Comparison of ENCODE assay signal across 23 mouse cellular contexts in genomic region chr10:19067623-19068022, GRCm38 (mm10). TPM values are rescaled to one million over a fixed set of nuclear protein-coding genes. Genes with fewer than 3 reads are reported as not detected.
DNase-seq lines count a peak whose midpoint lies in the region; ATAC-seq and TF ChIP-seq lines count a peak whose summit lies in the region.
"Had no signal": no experiment of that assay in that cellular context is flagged by ENCODE, and none has a peak within 500 bp of the region (broad histone marks: within the 10 kb centered on the region; RNA-seq: fewer than 3 reads in every experiment).

No protein-coding gene starts in this region.

- no peaks in the 10 kb centered on the region for H3K36me3 ChIP-seq in thymus, adult 2 months (ENCODE audit: control insufficient read depth, insufficient read depth, low read length)
- H3K36me3 ChIP-seq in CH12.LX (replicated peaks in 1 of 2; ENCODE audit: control insufficient read depth in 1 of 2, insufficient read depth in 1 of 2, low read length in 1 of 2): no peaks in the 10 kb centered on the region
- no peaks in the 10 kb centered on the region for H3K36me3 ChIP-seq in hindbrain, postnatal 0 days (ENCODE audit: insufficient read depth, low read length)
- H3K36me3 ChIP-seq: embryonic facial prominence, embryonic 13.5 days; embryonic facial prominence, embryonic 15.5 days; forebrain, embryonic 10.5 days; forebrain, embryonic 15.5 days had no signal

- TF ChIP-seq CTCF in thymus, adult 2 months (IDR thresholded peaks at IDR 0.05; ENCODE audit: borderline replicate concordance, control insufficient read depth, extremely low read depth, insufficient read depth, low read length, poor library complexity): no peak
- TF ChIP-seq CTCF in CH12.LX (conservative IDR thresholded peaks at IDR 0.05 in 1 of 2, IDR thresholded peaks at IDR 0.05 in 1 of 2; ENCODE audit: low read depth in 2 of 2, low read length in 2 of 2): no peak
- no peak for TF ChIP-seq CTCF in hindbrain, postnatal 0 days (IDR thresholded peaks at IDR 0.05; ENCODE audit: low read depth)

- no peak for DNase-seq in frontal cortex, postnatal 10 days (ENCODE audit: low spot score in 2 of 2)
- DNase-seq in thymus, adult 2 months: no peak
- DNase-seq in thymus, adult 18-20 months: no peak
- DNase-seq in CH12.LX (ENCODE audit: extremely low read depth): no peak
- peak; percentile 35 for DNase-seq in naive thymus-derived CD4-positive, alpha-beta T cell, adult 2 months (ENCODE audit: low read depth)
- DNase-seq in hindbrain, postnatal 0 days (ENCODE audit: low spot score): no peak
- no peak for DNase-seq in embryo, embryonic 9.5 days (ENCODE audit: extremely low spot score)
- DNase-seq: adrenal gland, adult 2 months; adrenal gland, postnatal 10 days; adrenal gland, postnatal 25 days; cerebellum, adult 11-12 months; cerebellum, adult 2 months; cerebellum, adult 9-10 months; cerebellum, postnatal 10 days; cerebellum, postnatal 25 days; forebrain, postnatal 0 days had no signal

- no peaks in the 10 kb centered on the region for H3K9me3 ChIP-seq in CH12.LX (replicated peaks; ENCODE audit: low read length)
- no peaks in the 10 kb centered on the region for H3K9me3 ChIP-seq in hindbrain, postnatal 0 days (ENCODE audit: low read length)
- H3K9me3 ChIP-seq: embryonic facial prominence, embryonic 13.5 days; embryonic facial prominence, embryonic 15.5 days; forebrain, embryonic 10.5 days; forebrain, embryonic 13.5 days; forebrain, embryonic 15.5 days had no signal

- in situ Hi-C loops in CH12.LX (cut with MboI; ENCODE audit: low pct_ligation_motif_present, low pct_unique_long_range_greater_than_20kb, low sequenced_read_pairs): no loop called here

- ATAC-seq in frontal cortex, adult (ENCODE audit: low TSS enrichment): peak; percentile 91
- no peak for ATAC-seq in hindbrain, postnatal 0 days
- ATAC-seq: forebrain, embryonic 13.5 days; forebrain, embryonic 15.5 days; forebrain, postnatal 0 days had no signal

- dilution Hi-C loops in CH12.LX (cut with MboI; ENCODE audit: extremely low pct_ligation_motif_present, extremely low pct_unique_long_range_greater_than_20kb, low sequenced_read_pairs): no loop called here

- TF ChIP-seq EP300 in CH12.LX (IDR thresholded peaks at IDR 0.05; ENCODE audit: low read length): no peak

- H3K9ac ChIP-seq in CH12.LX (ENCODE audit: insufficient read depth, low read depth): no peak overlapping the region; the same call in 1 of the 2 replicates
- no peak overlapping the region for H3K9ac ChIP-seq in hindbrain, postnatal 0 days (replicated peaks; ENCODE audit: low read length)
- H3K9ac ChIP-seq: embryonic facial prominence, embryonic 13.5 days; embryonic facial prominence, embryonic 15.5 days; forebrain, embryonic 13.5 days; forebrain, embryonic 15.5 days; forebrain, postnatal 0 days had no signal

- no peaks in the 10 kb centered on the region for H3K27me3 ChIP-seq in thymus, adult 2 months (ENCODE audit: control insufficient read depth, insufficient read depth, low read length)
- H3K27me3 ChIP-seq in CH12.LX (replicated peaks): no peaks in the 10 kb centered on the region
- no peaks in the 10 kb centered on the region for H3K27me3 ChIP-seq in hindbrain, postnatal 0 days (ENCODE audit: insufficient read depth, low read length)
- H3K27me3 ChIP-seq: embryonic facial prominence, embryonic 13.5 days; embryonic facial prominence, embryonic 15.5 days; forebrain, embryonic 13.5 days; forebrain, embryonic 15.5 days had no signal

- no peaks in the 10 kb centered on the region for H3K79me2 ChIP-seq in CH12.LX (replicated peaks; ENCODE audit: control insufficient read depth, extremely low read depth, insufficient read depth, poor library complexity, severe bottlenecking)

- peaks cover 15% of the 10 kb centered on the region for H3K4me1 ChIP-seq in thymus, adult 2 months (replicated peaks; ENCODE audit: control insufficient read depth, insufficient read depth, low read length)
- H3K4me1 ChIP-seq in CH12.LX (ENCODE audit: control insufficient read depth in 1 of 2, insufficient read depth in 2 of 2): peaks cover 16 to 51% of the 10 kb centered on the region in 2 experiments
- no peaks in the 10 kb centered on the region for H3K4me1 ChIP-seq in hindbrain, postnatal 0 days (ENCODE audit: insufficient read depth, low read length)
- H3K4me1 ChIP-seq: embryonic facial prominence, embryonic 13.5 days; embryonic facial prominence, embryonic 15.5 days; forebrain, embryonic 10.5 days; forebrain, embryonic 13.5 days; forebrain, embryonic 15.5 days had no signal

- peak overlapping the region; percentile 62; the same call in 1 of the 2 replicates for H3K27ac ChIP-seq in thymus, adult 2 months (ENCODE audit: control insufficient read depth, insufficient read depth, low read length)
- no peak overlapping the region for H3K27ac ChIP-seq in CH12.LX (ENCODE audit: insufficient read depth, low read depth)
- H3K27ac ChIP-seq in hindbrain, postnatal 0 days: no peak overlapping the region
- H3K27ac ChIP-seq: embryonic facial prominence, embryonic 13.5 days; embryonic facial prominence, embryonic 15.5 days; forebrain, embryonic 10.5 days; forebrain, embryonic 13.5 days; forebrain, embryonic 15.5 days had no signal

- no peak for TF ChIP-seq RAD21 in CH12.LX (IDR thresholded peaks at IDR 0.05; ENCODE audit: low read depth, low read length)

- peak overlapping the region; percentile 40; the same call in 1 of the 2 replicates for H3K4me2 ChIP-seq in CH12.LX (ENCODE audit: insufficient read depth, low read depth, poor library complexity, severe bottlenecking)
- no peak overlapping the region for H3K4me2 ChIP-seq in hindbrain, postnatal 0 days (ENCODE audit: low read depth, low read length)
- H3K4me2 ChIP-seq: embryonic facial prominence, embryonic 13.5 days; embryonic facial prominence, embryonic 15.5 days; forebrain, embryonic 13.5 days; forebrain, embryonic 15.5 days had no signal

- TF ChIP-seq POLR2A in thymus, adult 2 months (IDR thresholded peaks at IDR 0.05; ENCODE audit: control insufficient read depth, extremely low read depth, insufficient read depth, low read length, poor library complexity): no peak
- no peak for TF ChIP-seq POLR2A in CH12.LX (IDR thresholded peaks at IDR 0.05; ENCODE audit: low read depth, low read length)

- H3K4me3 ChIP-seq in thymus, adult 2 months (ENCODE audit: control insufficient read depth, insufficient read depth, low read length): no peak overlapping the region
- no peak overlapping the region for H3K4me3 ChIP-seq in CH12.LX (replicated peaks in 1 of 3; ENCODE audit: low read depth in 2 of 3, low read length in 2 of 3, poor library complexity in 1 of 3)
- H3K4me3 ChIP-seq in hindbrain, postnatal 0 days (ENCODE audit: low read length): no peak overlapping the region
- H3K4me3 ChIP-seq: embryonic facial prominence, embryonic 13.5 days; embryonic facial prominence, embryonic 15.5 days; erythroblast, embryonic 14.5 days; forebrain, embryonic 10.5 days; forebrain, embryonic 13.5 days; forebrain, embryonic 15.5 days had no signal

- 94% methylated on average over 3 of the region's 3 CpGs for WGBS in thymus, adult 2 months
- WGBS in hindbrain, postnatal 0 days: 83% methylated on average over 3 of the region's 3 CpGs

TF ChIP-seq in CH12.LX, 34 proteins besides CTCF, POLR2A, EP300 and RAD21:
- TF ChIP-seq MAFK (IDR thresholded peaks at IDR 0.05; ENCODE audit: insufficient replicate concordance, low read length) (no peak), CHD1 (IDR thresholded peaks at IDR 0.05; ENCODE audit: low read depth, low read length) (no peak), TBP (conservative IDR thresholded peaks at IDR 0.05; ENCODE audit: low read depth, low read length) (no peak), ETS1 (conservative IDR thresholded peaks at IDR 0.05; ENCODE audit: low read depth, low read length) (no peak), MXI1 (IDR thresholded peaks at IDR 0.05; ENCODE audit: low read depth, low read length) (no peak), NELFE (IDR thresholded peaks at IDR 0.05; ENCODE audit: low read depth, low read length) (no peak), MYC (IDR thresholded peaks at IDR 0.05; ENCODE audit: low read depth, low read length) (no peak), NRF1 (IDR thresholded peaks at IDR 0.05; ENCODE audit: low read depth, low read length) (no peak), PAX5 (IDR thresholded peaks at IDR 0.05; ENCODE audit: low read length) (no peak), TCF12 (IDR thresholded peaks at IDR 0.05; ENCODE audit: low read depth, low read length) (no peak), GABPA (IDR thresholded peaks at IDR 0.05; ENCODE audit: insufficient replicate concordance, low read depth, low read length) (no peak), ZMIZ1 (IDR thresholded peaks at IDR 0.05; ENCODE audit: low read depth, low read length) (no peak), JUND (conservative IDR thresholded peaks at IDR 0.05; ENCODE audit: low read depth, low read length) (no peak), MAX (IDR thresholded peaks at IDR 0.05; ENCODE audit: low read length) (no peak), E2F4 (IDR thresholded peaks at IDR 0.05; ENCODE audit: insufficient replicate concordance, low read depth, low read length) (no peak)

RNA-seq across cellular contexts. Expression of gene Tnfaip3, which starts 52.2 kb away (rescaled TPM):
- polyA plus RNA-seq in thymus, adult 2 months (2012; rRNA removed): 41.0 and 41.8 TPM in 2 replicates
- total RNA-seq in CH12.LX (2012; rRNA removed) (65.3 and 95.3 TPM in 2 replicates), CH12.LX (2014; rRNA removed) (38.8 and 51.7 TPM in 2 replicates)
- 21.4 and 24.6 TPM in 2 replicates for polyA plus RNA-seq in CH12.LX (2012; ENCODE audit: insufficient read length, low read depth)
- total RNA-seq in hindbrain, postnatal 0 days (2014; rRNA removed): 1.6 and 2.4 TPM in 2 replicates
- polyA plus RNA-seq in hindbrain, postnatal 0 days (2015; fragmentation: Nextera tagmentation; extraction: Ambion mirVana): 1.1 TPM in 2 replicates

Comparison
In these comparisons a context has a peak if more than half of its experiments do, and no peak if none do; other contexts are left out.
1. RNA of gene Tnfaip3, which starts 52.2 kb away (polyA plus RNA-seq): 41.0 to 41.8 TPM in thymus, adult 2 months and 21.4 to 24.6 TPM in CH12.LX; 1.1 TPM in hindbrain, postnatal 0 days; every median in the first group is over 10 times any median in the second.